Comparison of ENCODE assay signal across 21 mouse cellular contexts in genomic region chr10:122639879-122640278, GRCm38 (mm10). TPM values are rescaled to one million over a fixed set of nuclear protein-coding genes. Genes with fewer than 3 reads are reported as not detected.
DNase-seq lines count a peak whose midpoint lies in the region; ATAC-seq and TF ChIP-seq lines count a peak whose summit lies in the region.
"Had no signal": no experiment of that assay in that cellular context is flagged by ENCODE, and none has a peak within 500 bp of the region (broad histone marks: within the 10 kb centered on the region; RNA-seq: fewer than 3 reads in every experiment).

No protein-coding gene starts in this region.

- TF ChIP-seq POLR2A in liver, adult 2 months (IDR thresholded peaks at IDR 0.05; ENCODE audit: extremely low read depth, insufficient read depth, low read length) = no peak

- no peak overlapping the region for H3K4me2 ChIP-seq in kidney, embryonic 14.5 days (replicated peaks; ENCODE audit: low read depth, low read length)
- no peak overlapping the region for H3K4me2 ChIP-seq in kidney, embryonic 16.5 days (replicated peaks; ENCODE audit: low read depth, low read length)
- no peak overlapping the region for H3K4me2 ChIP-seq in liver, embryonic 16.5 days (ENCODE audit: low read depth, low read length)
- H3K4me2 ChIP-seq: embryonic facial prominence, embryonic 15.5 days; heart, embryonic 12.5 days had no signal

- no peaks in the 10 kb centered on the region for H3K9me3 ChIP-seq in kidney, embryonic 14.5 days (ENCODE audit: control insufficient read depth, low read length)
- H3K9me3 ChIP-seq in kidney, embryonic 16.5 days (ENCODE audit: low read length) = no peaks in the 10 kb centered on the region
- no peaks in the 10 kb centered on the region for H3K9me3 ChIP-seq in liver, embryonic 16.5 days (replicated peaks; ENCODE audit: control insufficient read depth, low read length)
- H3K9me3 ChIP-seq: embryonic facial prominence, embryonic 15.5 days; forebrain, embryonic 10.5 days; heart, embryonic 12.5 days had no signal

- H3K27me3 ChIP-seq in liver, adult 2 months (ENCODE audit: control insufficient read depth, insufficient read depth, low read length) = no peaks in the 10 kb centered on the region
- H3K27me3 ChIP-seq in kidney, embryonic 14.5 days (ENCODE audit: control insufficient read depth, insufficient read depth, low read length) = no peaks in the 10 kb centered on the region
- no peaks in the 10 kb centered on the region for H3K27me3 ChIP-seq in kidney, embryonic 16.5 days (ENCODE audit: insufficient read depth, low read length)
- H3K27me3 ChIP-seq in liver, embryonic 16.5 days (ENCODE audit: control insufficient read depth, insufficient read depth, low read depth, low read length) = no peaks in the 10 kb centered on the region
- H3K27me3 ChIP-seq: embryonic facial prominence, embryonic 15.5 days; heart, embryonic 12.5 days had no signal

- TF ChIP-seq CTCF in liver, adult 2 months (IDR thresholded peaks at IDR 0.05; ENCODE audit: low read depth, low read length) = no peak

- H3K79me2 ChIP-seq in liver, adult 2 months (ENCODE audit: control insufficient read depth, insufficient read depth, low read length) = no peaks in the 10 kb centered on the region

- H3K36me3 ChIP-seq in liver, adult 2 months (ENCODE audit: control insufficient read depth, insufficient read depth, low read length) = no peaks in the 10 kb centered on the region
- H3K36me3 ChIP-seq in kidney, embryonic 14.5 days (ENCODE audit: control insufficient read depth, insufficient read depth, low read length) = no peaks in the 10 kb centered on the region
- H3K36me3 ChIP-seq in kidney, embryonic 16.5 days (ENCODE audit: insufficient read depth, low read length) = no peaks in the 10 kb centered on the region
- H3K36me3 ChIP-seq in liver, embryonic 16.5 days (ENCODE audit: control insufficient read depth, insufficient read depth) = no peaks in the 10 kb centered on the region
- H3K36me3 ChIP-seq: embryonic facial prominence, embryonic 15.5 days; forebrain, embryonic 10.5 days; heart, embryonic 12.5 days had no signal

- DNase-seq in liver, adult 2 months (ENCODE audit: extremely low read depth, low read depth, low spot score) = peak; percentile 15
- no peak for DNase-seq in liver
- no peak for DNase-seq in retina, postnatal 1 day
- DNase-seq in cerebellum, adult 11 months = no peak
- DNase-seq: adrenal gland, adult 2 months; adrenal gland, postnatal 36 days; cerebellum, adult 8-10 months; cerebellum, postnatal 14 days; embryo, embryonic 11 days; gastrocnemius, adult 2 months; gastrocnemius, postnatal 25 days; heart, postnatal 36 days had no signal

- no peak overlapping the region for H3K9ac ChIP-seq in liver, adult 2 months (ENCODE audit: low read depth, low read length)
- H3K9ac ChIP-seq in kidney, embryonic 14.5 days (ENCODE audit: low read depth, low read length) = no peak overlapping the region
- H3K9ac ChIP-seq in kidney, embryonic 16.5 days (replicated peaks; ENCODE audit: low read length) = no peak overlapping the region
- H3K9ac ChIP-seq in liver, embryonic 16.5 days (ENCODE audit: low read depth, low read length) = no peak overlapping the region
- H3K9ac ChIP-seq: embryonic facial prominence, embryonic 15.5 days; heart, embryonic 12.5 days had no signal

- ATAC-seq in kidney, embryonic 14.5 days (ENCODE audit: low FRiP score, low TSS enrichment) = peak; percentile 57; the same call in 1 of the 2 replicates
- ATAC-seq in kidney, embryonic 16.5 days (ENCODE audit: low FRiP score, low TSS enrichment) = peak; percentile 91
- ATAC-seq in liver, embryonic 16.5 days (ENCODE audit: low read depth) = peak; percentile 77
- ATAC-seq in megakaryocyte-erythroid progenitor cell, adult 5-6 weeks (replicated peaks; ENCODE audit: low FRiP score, low TSS enrichment, poor library complexity, severe bottlenecking) = no peak
- ATAC-seq: forebrain, embryonic 14.5 days had no signal

- WGBS in liver, adult 2 months = 39% methylated on average over 4 of the region's 4 CpGs
- WGBS in kidney, embryonic 14.5 days = 73% methylated on average over 4 of the region's 4 CpGs
- 63% methylated on average over 4 of the region's 4 CpGs for WGBS in kidney, embryonic 16.5 days
- 52% methylated on average over 4 of the region's 4 CpGs for WGBS in liver, embryonic 16.5 days (ENCODE audit: insufficient replicate concordance)

- H3K27ac ChIP-seq in liver, adult 2 months (replicated peaks; ENCODE audit: insufficient read depth, low read depth, low read length) = no peak overlapping the region
- no peak overlapping the region for H3K27ac ChIP-seq in kidney, embryonic 14.5 days (ENCODE audit: low read depth, low read length)
- H3K27ac ChIP-seq in kidney, embryonic 16.5 days (ENCODE audit: low read length) = 0 out of 2 replicates have a peak overlapping the region, but pooled peaks have one; percentile 46
- 0 out of 2 replicates have a peak overlapping the region, but pooled peaks have one; percentile 4 for H3K27ac ChIP-seq in liver, embryonic 16.5 days (ENCODE audit: low read length)
- H3K27ac ChIP-seq: embryonic facial prominence, embryonic 15.5 days; forebrain, embryonic 10.5 days; gastrocnemius, adult 2 months had no signal

- H3K4me1 ChIP-seq in liver, adult 2 months (ENCODE audit: control insufficient read depth, insufficient read depth, low read length) = no peaks in the 10 kb centered on the region; the same call in 1 of the 2 replicates
- H3K4me1 ChIP-seq in kidney, embryonic 14.5 days (ENCODE audit: control insufficient read depth, insufficient read depth, low read length) = no peaks in the 10 kb centered on the region
- 0 out of 2 replicates have a peak, but pooled peaks cover 2% of the 10 kb centered on the region for H3K4me1 ChIP-seq in kidney, embryonic 16.5 days (ENCODE audit: insufficient read depth, low read length)
- no peaks in the 10 kb centered on the region for H3K4me1 ChIP-seq in liver, embryonic 16.5 days (ENCODE audit: control insufficient read depth, low read depth, low read length)
- H3K4me1 ChIP-seq: embryonic facial prominence, embryonic 15.5 days; heart, embryonic 12.5 days had no signal

- H3K4me3 ChIP-seq in liver, adult 2 months (ENCODE audit: insufficient read depth, low read depth, low read length) = no peak overlapping the region
- no peak overlapping the region for H3K4me3 ChIP-seq in kidney, embryonic 14.5 days (ENCODE audit: low read length)
- no peak overlapping the region for H3K4me3 ChIP-seq in kidney, embryonic 16.5 days (ENCODE audit: low read length)
- no peak overlapping the region for H3K4me3 ChIP-seq in liver, embryonic 16.5 days (ENCODE audit: low read depth, low read length)
- H3K4me3 ChIP-seq: embryonic facial prominence, embryonic 15.5 days; erythroblast, embryonic 14.5 days; forebrain, embryonic 10.5 days; gastrocnemius, adult 2 months; heart, embryonic 12.5 days had no signal

RNA-seq across cellular contexts. Expression of gene Ppm1h, which starts 38.7 kb away (rescaled TPM):
- total RNA-seq in liver, adult 2 months (2014; rRNA removed) = 3.2 and 3.7 TPM in 2 replicates
- polyA plus RNA-seq in liver, adult 2 months (2012; rRNA removed) = 0.78 and 1.5 TPM in 2 replicates
- 17.3 and 22.2 TPM in 2 replicates for polyA plus RNA-seq in kidney, embryonic 14.5 days (2014; fragmentation: Nextera tagmentation; extraction: Ambion mirVana)
- polyA plus RNA-seq in kidney, embryonic 16.5 days (2015; fragmentation: Nextera tagmentation; extraction: Ambion mirVana) = 24.7 and 27.1 TPM in 2 replicates
- 2.2 and 2.7 TPM in 2 replicates for polyA plus RNA-seq in liver, embryonic 16.5 days (2015; fragmentation: Nextera tagmentation; extraction: Ambion mirVana)
- total RNA-seq in megakaryocyte-erythroid progenitor cell, adult 5-6 weeks (2014; fragmentation: Nextera tagmentation) = 3.7 and 7.2 TPM in 2 replicates
- 2.8 and 4.8 TPM in 2 replicates for total RNA-seq in megakaryocyte-erythroid progenitor cell, adult 5-6 weeks (2017)
- polyA plus RNA-seq: erythroblast, embryonic 14.5 days had no signal

Comparison
In these comparisons a context has a peak if more than half of its experiments do, and no peak if none do; other contexts are left out.
1. H3K27ac ChIP-seq: peak in kidney, embryonic 16.5 days (single experiment) and liver, embryonic 16.5 days (single experiment); none in liver, adult 2 months (single experiment) and kidney, embryonic 14.5 days (single experiment).